Mouse (Mus musculus): ENCODE data around the gene Lrsam1.

The Lrsam1 gene

DNA sequence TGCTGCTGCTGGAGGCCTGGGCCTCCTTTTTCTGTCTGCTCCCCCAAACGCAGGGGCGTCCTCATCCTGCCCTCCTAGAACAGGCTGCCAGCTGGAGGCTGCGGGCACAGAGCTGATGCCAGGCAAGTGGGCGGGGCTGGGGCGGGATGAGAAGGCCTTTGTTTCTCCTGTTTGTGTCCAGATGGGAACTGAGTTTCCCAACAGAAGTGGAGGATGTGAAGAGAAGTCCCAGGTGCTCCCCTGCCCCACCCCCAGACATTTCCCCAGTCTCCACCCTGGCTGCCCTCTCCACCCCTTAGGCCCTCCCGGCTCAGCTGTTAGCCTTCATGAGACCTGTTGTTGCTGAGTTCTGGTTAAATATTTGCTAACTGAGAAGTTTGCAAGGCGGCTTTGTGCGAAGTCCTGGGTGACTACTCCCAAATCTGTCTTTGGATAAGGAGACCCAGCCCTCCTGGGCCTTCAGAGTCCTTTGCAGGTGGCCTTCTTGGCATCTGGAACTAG is 65.8 kb downstream of the Lrsam1 start:
- DNase-seq (ENCODE audit: low read depth, low spot score): no peak

DNA sequence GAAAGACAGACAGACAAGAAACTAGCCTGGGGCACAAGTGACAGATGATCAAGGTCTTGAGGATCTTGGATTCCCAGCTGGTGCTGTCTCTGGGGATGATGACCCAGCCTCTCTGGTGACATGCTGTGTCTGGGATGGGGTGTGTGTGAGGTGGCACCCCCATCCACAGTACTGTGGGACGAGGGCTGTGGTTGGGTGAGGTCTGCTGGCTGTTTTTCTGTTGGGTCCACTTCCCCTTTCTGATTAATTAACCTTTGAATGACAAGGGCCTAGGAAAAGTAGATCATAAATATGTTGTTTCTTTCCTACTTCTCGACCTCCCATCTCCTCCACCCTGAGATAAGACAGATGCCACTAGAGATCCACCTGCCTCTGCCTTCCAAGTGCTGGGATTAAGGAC is 67.3 kb downstream of the Lrsam1 start:
- DNase-seq (ENCODE audit: low read depth, low spot score): no peak

DNA sequence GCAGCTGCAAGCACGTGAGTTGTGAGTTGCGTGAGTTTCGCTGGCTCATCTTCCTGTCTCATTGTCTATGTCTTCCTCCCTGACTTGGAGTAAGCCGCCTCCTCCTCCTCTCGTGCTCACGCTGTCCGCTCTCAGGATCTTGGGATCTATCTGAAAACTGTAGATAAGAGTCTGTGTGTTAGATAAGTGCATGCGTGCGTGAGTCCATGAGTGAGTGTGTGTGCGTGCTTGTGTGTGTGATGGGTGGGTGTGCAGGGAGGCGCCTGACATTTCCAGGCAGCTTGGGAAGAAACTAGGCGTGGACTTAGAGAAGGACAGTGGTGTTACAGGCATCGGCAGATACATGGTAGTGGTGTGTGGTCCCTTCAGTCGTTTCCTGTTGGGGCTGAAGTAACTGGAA is 68.9 kb downstream of the Lrsam1 start:
- no peak for DNase-seq (ENCODE audit: low read depth, low spot score)

DNA sequence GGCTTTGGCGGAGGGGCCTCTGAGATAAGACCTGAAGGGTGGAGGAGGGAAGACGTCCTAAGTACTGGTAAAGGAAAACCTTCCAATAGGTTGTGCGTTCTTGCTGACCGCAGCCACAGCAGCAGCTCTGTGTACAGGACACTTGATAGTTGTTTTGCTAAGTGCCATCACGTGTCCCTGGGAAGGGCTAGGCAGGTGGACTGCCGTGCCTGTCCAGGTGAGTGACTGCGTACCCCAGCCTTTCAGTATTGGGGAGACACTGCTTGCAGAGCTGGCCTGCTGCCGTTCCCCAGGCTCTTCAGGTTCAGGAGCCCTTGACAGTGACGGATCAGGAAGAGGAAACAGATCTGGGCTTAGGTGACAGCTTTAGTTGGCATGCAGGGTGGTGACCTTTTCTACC is 70.1 kb downstream of the Lrsam1 start:
- DNase-seq (ENCODE audit: low read depth, low spot score): no peak

DNA sequence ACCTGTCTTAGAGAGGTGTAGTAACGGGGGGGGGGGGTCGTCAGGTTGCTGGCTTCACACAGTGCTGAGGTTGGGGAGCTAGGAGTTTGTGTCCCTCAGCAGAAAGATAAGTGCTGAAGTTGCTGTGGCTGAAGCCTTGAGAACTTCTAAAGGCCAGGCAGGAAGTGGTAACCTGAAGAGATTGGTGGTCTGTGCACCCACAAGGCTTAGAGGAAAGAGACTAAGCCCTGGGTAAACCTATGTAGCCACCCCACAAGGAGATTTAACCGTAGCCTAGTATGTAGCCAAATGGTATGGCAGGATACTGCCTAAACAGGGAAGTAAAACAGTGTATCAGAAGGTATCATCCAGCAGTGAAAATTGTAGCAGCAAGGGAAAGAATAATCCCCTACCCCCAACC is 71.1 kb downstream of the Lrsam1 start:
- no peak for DNase-seq (ENCODE audit: low read depth, low spot score)

DNA sequence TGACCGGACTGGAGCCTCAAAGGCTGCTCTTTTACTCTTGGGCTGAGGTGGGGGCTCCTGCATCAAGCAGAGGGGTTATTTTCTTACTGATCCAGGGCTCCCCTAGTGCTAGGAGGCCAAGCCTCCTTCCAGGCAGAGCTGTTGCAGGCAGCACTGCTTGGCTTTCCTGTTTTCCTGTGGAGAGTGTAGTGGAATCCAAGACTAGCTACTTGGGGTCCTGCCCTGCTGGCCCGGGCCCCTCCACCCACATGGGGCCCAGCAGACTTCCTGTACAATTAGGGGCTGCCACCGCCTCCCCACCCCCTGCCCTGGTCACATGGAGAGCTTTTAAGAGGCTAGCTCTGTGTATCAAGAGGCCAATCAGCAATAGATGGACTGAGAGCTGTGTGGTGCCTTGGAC is 72.9 kb downstream of the Lrsam1 start:
- DNase-seq (ENCODE audit: low read depth, low spot score): no peak

DNA sequence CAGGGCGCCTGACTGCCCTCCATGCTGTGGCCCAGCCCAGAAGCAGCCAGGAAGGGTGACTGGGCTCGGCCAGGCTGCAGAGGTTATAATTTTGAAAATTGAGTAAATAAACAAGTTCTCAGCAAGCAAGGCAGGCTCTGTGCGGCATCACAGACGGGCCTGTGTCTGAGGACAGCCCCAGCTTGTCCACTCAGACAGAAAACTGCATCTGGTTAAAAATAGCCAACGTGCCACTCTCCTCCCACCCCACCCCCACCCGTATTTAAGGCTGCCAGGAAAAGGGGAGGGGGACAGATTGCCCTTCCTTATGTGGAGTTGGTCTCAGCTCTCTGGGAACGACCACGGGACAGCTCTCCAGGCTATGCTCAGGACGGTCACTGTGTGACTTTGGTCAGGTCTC is 73.4 kb downstream of the Lrsam1 start:
- DNase-seq (ENCODE audit: low read depth, low spot score): no peak

DNA sequence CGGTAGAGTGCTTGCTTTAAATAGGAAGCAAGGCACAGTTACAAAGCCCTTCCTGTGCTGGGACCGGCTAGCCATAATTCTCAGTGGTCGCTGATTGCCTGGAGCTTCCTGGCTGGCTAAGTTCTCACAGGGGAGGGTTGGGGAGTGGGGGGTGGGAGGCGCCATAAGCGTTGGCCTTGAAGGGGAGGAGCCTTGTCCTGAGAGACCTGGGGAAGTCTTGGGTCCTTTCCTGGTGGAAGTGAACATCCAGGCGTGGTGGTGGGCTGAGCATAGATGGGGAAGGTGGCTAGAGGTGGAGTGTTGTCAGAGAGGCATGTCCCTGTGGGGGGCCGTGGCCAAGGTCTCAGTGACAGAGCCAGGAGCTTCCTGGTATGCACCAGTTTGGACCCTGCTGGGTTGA is 76.7 kb downstream of the Lrsam1 start:
- peak; percentile 83 for DNase-seq (ENCODE audit: low read depth, low spot score)

DNA sequence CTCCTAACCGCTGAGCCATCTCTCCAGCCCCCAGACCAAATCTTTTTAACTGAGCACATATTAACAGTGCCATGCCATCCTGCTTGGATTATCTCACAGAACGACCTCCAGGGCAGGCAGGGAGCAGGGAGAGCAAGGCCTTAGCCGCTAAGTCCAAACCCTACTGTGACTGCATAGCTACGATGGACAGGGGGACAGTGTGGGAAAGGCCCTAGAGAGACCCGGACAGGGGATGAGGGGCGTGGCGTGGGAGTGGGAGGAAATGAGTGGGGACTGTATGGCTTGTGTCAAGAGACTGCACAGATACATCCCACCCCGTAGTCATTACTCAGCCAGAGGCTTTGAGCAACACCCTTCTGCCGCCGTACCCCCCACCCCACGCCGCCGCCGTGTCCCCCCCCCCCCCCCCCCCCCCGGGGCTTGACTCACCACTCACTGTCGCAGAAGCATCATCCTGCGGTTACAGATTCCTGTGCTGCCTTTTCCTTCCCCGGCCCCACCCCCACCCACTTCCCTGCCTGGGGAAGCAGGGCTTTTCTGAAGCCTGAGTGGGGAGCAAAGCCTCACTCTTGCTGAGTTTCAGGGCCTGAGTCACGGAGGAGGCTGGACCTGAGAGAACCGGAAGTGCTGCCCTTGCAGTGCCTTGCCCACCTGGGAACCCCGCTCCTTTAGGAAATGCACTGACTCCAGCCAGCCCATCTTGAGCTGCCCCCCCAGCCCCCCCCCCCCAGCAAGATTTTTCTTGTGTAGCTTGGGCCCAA is 79.0 kb downstream of the Lrsam1 start:
- DNase-seq (ENCODE audit: low read depth, low spot score): no peak

DNA sequence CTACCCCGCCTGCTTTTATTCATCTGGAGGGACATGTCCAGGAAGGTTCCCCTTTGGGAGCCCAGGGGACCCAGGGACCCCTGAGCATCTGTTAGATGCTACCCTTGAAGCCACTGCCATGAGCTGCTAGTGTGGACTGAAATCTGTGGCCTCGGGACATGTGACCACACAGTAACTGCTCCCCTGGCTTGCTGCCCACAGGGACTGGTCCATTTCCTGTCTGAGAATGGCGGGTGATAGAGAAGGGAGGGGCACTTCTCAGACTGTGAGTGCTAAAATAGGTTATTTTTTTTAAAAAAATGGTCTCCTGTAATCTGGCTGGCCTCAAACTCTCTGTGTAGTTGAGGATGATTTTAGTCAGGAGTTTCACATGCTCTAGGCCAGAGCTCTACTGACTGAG is 79.7 kb downstream of the Lrsam1 start:
- DNase-seq (ENCODE audit: low read depth, low spot score): no peak

DNA sequence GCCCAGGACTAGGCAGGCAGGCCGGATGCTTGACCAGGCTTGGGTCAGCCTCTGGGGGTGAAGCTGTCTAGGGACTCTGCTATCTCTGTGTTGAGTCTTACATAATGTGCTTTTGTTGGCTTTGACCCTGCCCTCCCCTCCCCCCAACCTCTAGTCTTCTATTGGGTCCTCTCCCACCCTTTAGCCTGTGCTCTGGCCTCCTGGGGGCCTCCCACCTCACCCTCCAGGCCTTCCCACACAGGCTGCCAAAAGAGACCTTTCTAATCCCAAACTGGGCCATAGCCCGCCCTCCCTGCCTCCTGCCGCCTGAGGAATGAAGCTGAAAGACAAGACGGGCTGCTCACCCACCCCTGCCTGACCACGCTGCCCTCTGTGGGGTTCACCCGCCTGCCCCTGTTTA is 80.4 kb downstream of the Lrsam1 start:
- no peak for DNase-seq (ENCODE audit: low read depth, low spot score)

DNA sequence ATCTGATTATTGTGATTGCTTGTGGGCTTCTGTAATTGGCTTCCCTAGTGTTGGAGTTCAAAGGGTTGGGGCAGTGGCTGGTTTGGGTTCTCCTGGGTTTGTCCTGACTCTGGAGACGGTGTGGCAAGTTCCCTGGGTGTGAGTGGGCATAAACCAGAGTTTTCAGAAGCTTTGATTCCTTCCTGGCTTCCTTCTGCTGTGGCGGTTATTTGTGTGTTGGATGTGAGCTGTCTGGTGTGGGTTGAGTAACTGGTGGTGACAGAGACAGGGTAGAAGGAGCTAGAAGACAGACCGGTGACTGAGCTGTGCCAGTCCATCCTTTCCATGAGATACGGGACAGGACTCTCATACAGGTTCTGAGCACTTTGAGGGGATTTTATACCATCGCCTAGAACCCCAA is 81.8 kb downstream of the Lrsam1 start:
- no peak for DNase-seq (ENCODE audit: low read depth, low spot score)

DNA sequence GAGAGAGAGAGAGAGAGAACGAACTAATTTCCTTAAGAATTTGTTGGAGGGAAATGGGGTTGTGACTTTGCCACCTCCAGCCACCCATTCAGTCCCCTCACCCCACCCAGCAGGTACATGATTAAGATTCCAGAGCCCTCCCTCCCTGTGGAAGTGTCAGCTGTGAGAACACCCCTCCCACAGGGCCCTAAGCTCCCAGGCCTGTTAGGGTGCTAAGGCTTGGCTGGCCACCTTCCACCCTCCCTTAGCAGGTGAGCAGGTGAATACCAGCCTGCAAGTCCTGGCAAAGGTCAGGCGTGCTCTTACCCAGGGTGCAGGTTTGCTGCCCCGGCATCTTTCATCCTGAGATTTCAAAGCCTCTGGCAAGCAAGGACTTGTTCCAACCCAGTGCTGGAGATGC is 83.0 kb downstream of the Lrsam1 start:
- DNase-seq (ENCODE audit: low read depth, low spot score): no peak

DNA sequence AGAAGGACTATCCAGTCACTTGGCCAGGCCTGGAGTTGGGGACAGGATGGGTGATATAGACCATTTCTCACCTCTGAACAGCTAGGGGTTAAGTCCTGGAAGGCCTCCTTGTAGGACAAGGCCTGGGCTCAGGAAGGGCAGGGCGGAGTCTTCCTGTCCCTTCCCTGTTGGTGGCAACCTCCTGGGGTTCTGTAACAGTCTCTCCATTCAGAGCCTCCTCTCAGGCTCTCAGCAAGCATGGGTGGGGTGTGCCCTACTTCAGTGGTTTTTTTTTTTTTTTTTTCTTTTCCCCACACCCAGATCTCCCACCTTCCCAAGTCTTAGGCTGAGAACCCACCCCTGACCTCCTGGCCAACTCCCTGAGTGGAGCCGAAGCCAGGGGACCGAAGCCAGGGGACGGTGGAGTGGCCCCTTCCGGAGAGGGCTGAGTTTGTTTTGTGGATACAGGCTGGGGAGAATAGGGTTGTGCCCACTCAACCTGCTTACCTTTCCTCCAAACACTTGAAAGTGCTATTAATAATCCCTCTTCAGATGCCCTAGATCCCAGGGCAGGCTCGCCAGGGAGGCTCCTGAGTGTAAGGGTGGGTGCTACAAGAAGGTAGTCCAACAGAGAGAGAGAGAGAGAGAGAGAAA is 83.5 kb downstream of the Lrsam1 start:
- peak; percentile 58 for DNase-seq (ENCODE audit: low read depth, low spot score)

DNA sequence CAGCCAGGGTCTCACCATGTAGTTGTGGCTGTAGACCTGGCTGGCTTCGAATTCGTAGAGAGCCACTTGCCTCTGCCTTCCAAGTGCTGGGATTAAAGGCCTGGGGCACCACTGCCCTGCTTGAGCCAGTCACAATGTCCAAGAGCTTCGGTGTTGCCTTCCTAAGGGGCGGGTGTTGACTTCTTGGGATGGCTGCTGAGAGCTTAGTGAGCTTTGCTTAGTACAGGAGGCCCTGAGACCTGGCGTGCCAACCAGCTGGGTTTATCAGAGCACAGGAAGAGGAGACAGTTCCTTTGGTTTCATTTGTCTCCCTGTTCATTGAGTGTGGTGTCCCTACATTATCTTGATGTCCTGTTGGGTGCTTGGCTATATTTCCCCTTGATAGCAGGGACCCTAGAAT is 84.1 kb downstream of the Lrsam1 start:
- no peak for DNase-seq (ENCODE audit: low read depth, low spot score)

DNA sequence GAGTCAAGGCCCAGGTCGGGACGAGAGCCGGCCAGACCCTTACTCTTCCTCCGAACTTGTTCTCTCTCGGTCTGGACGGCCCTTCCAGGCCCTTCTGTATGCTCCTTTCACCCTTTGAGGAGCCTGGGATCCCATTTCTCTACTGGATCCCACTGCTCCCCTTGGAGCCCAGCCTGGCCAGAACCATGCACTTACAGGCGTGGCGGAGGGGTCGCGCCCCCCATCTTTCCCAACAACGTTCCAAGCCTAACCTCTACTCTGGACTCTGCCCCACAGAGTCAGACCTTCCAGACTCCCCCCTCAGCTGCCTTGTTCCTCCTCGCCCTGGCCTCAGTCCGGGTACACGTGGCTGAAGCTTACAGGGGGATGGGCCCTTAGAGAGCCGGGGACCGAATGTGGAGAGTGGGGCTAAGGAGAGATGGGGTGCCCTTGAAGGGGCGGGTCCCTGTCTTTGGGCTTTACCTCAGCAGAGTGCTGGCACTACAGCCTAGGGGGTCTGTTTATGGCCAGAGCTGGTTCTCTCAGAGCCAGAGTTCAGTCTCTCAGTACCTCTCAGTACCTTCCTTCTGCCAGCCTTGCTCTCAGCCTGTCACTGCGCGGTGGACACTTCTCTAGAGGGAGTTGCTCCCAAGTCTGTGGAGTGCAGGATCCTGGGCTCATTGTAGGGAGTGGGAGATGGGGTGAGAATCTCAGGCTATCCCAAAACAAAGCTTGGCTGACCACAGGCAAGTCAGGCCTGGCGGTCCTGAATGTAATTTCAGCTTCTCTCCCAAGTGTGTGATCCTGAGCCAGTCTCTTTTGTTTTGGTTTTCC is 84.7 kb downstream of the Lrsam1 start:
- DNase-seq (ENCODE audit: low read depth, low spot score): no peak

DNA sequence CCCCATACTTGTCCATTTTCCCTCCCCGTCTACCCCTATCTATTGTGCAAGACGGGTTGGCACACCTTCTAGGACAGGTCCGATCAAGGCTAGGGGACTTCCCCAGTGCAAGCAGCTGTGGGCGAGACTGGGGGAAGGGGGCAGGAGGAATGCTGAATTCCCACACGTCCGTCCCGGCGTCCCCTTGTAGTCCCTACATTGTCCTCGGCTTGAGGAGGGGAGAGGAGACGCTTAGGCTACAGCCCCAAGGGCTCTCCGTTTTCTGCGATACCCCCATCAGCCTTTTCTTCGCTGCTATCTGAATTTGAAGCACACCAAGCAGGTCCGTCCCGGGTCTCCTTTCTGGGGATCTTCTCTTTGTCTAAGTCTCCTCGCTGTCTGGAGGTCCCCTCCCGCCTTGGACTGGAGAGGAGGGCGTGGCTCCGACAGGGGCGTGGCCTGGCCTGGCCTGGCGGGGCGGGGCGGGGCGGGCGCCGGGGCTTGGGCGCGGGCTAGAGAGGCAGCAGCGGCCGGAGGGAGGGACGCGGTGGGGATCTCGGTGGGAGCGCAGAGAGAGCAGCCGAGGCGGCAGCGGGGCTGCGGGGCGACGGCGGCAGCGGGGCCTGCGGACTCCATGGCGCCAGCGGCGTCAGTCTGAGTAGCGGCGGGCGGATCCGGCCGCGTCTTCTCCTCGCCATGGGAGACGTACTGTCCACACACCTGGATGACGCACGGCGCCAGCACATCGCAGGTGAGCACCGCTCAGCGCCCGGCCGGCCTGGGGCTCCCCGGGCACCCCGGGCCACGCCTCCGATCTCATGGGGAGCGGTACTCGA is 85.5 kb downstream of the Lrsam1 start, which contains the start of gene Fam129b:
Fam129b (plus strand) TSS at position 440 of the 815 bp plus-strand sequence.
- peak; percentile 83 for DNase-seq (ENCODE audit: low read depth, low spot score)

All from ES-CJ7 (cell line).